Mouse (Mus musculus) mature B cell (primary cell): ENCODE data around the gene Cdx2.

Source experiments
- in situ Hi-C: fragments of 300-500 bp; cut with MboI; formaldehyde crosslinking; loops from 2 replicates; pipeline ENCODE4 v1.14.3; 2019

The Cdx2 gene

DNA sequence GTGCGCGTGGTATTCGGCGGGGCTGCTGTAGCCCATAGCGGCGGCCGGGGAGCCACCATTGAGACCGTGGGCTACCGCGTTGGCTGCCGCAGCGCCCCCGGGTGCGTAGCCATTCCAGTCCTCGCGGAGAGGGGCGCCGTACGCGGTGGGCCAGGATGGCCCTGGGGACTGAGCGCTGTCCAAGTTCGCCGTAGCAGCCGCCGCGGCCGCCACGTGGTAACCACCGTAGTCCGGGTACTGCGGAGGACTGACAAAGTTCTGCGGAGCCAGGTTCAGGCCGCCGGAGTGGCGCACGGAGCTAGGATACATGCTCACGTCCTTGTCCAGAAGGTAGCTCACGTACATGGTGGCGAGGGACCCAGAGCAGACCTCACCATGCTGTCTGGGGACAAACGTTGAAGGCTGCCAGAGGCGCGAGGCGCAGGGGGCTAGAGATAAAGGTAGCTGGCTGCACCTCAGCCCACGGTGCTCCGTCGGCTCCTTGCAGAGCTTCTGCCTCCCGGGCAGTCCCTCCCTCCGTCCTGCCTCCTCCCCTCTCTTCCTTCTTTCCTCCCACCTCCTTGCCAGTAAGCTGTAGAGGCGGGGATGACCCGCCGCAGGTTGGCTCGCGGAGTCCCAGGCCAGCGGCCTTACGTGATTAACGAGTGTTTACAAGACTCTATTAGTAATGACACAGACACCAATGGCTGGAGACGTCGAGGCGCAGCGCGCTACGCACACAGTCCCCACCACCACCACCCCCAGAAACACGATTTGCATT lies at the start of gene Cdx2:
Gene Cdx2, minus strand, starts transcription at position 633 of the 760 bp plus-strand sequence.
- in situ Hi-C loops, result no loop called here

DNA sequence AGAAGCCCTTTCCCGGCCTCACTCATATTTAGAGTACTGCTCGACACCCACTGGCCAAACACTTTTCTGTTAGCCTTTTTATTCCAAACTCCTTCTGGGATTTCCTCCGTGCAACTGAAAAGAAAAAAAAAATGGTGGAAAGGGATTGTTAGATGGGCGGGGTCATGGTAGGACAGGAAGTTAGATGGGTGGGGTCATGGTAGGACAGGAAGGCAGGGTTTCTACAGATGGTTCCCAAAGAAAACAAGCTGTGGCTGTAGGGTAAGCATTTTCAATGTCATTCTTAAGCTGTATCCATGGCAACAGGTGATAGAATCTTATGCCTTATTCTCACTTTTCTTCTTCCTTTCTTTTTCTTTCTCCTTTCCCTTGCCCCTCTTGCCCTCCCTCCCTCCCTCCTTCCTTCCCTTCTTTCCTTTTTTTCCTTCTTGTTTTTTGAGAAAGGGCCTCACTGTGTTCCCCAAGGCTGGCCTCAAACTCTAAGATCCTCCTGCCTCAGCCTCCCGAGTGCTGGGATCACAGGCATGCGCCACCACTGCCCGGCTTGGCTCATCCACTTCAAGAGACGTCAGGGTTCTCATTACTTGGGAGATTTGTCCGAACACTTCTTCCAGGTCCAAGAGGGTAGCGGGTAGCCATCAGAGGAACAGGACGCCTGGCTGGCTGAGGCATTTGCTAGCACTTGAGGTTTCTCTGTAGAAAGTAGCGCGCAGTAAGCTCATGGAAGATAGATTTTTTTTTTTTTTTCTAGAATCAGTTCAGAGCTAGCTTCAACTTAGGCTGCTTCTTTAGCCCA lies 49.4 kb upstream of the Cdx2 start:
- in situ Hi-C loops, result no loop called here

DNA sequence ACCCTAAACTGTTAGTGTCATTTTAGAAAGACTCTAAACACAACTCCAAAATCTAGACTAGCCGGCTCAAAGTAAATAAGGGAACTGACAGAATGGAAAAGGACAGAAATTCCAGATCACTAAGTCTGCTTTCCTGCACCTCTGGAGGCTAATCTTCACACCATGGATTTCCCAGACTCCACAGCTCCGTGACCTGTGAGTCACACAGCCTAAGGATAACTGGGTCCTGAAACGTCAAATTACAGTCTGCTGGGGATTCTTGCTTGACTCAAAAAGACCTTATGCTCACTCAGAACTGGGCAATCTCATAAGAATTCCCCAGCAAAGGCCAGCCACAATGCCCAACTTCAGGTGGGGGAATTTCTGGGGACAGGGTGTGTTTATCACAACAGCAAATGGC lies 48.7 kb upstream of the Cdx2 start:
- in situ Hi-C loops, result no loop called here

DNA sequence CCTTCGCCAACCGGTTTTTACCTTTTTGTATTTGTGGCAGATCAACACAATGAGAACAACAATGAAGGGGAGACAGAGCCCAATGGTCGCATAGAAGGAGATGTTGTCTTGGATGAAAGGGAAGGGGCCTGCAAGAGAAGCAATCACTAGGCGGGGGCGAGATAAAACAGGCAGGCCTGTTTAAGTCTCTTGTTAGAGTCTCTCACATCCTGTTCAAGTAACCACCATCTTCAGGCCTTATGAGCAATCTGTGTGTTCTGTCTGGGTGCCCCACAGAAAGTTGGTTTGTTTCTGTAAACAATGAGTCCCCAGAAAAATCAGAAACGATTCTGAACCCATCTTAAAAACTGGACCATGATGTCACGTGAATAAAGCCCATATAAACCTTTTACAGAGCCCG lies 47.9 kb upstream of the Cdx2 start:
- in situ Hi-C loops, result no loop called here

DNA sequence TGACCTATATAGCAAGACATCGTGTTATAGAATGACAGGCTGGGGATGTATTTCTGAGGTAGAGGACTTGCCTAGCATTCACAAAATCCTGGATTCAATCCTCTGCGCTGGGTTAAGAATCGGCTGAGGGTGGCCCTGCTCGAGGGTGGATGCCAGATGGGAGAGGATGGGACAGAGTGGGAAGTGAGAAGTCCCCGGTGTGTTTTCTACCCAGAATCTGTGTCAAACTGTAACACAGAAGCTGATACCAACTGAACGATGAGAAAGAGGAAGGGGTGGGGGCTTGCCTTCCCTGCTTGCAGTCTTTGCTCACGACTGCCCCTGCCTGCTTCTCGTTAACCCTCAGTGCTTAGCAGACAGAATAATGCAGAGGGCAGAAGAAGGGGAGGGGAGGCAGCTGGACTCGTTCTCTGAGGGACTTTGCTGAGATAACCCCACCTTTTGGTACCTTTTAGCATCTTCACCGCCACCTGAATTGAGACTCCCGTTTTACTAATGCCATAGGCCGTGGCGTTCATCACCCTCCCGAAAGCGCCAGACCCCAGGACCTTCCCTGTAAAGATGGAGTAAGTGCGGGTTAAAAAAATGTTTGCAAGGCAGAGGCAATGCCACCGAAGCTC lies 47.2 kb upstream of the Cdx2 start:
- in situ Hi-C loops, result no loop called here

DNA sequence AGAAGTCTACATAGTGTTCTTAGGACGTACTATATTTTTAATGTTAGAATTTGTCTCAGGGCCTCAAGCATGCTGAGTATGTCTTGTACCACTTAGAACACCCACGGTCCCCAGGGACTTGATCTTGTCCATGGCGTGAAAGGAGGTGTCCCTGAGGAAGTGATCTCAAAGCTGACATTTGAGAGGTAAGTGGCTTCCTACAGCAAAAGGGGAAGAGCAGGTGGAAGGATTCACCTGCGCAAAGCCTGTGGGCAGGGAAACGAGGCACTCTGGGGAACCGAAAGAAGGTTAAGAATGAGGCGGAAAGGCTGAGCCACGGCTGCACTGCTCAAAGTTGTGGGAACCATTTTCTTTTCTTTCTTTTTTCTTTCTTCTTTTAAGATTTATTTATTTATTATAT lies 44.9 kb upstream of the Cdx2 start:
- in situ Hi-C loops, result no loop called here

DNA sequence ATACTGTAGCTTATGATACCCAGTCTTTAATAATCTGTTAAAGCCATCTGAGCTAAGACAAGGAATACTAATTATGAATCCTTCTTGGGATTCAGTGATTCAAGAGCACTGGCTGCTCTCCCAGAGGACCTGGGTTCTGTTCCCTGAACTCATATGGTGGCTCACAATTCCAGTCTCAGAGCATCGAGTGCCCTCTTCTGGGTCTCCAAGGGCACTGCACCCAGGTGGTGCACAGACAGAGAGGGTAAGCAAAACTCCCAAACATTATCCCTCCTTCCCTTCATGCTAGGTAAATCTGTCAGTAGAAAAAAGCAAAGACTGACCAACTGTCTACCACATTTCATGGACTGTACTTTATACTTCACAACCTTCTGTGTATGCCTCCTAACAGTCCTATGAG lies 38.9 kb upstream of the Cdx2 start:
- in situ Hi-C loops, result no loop called here

DNA sequence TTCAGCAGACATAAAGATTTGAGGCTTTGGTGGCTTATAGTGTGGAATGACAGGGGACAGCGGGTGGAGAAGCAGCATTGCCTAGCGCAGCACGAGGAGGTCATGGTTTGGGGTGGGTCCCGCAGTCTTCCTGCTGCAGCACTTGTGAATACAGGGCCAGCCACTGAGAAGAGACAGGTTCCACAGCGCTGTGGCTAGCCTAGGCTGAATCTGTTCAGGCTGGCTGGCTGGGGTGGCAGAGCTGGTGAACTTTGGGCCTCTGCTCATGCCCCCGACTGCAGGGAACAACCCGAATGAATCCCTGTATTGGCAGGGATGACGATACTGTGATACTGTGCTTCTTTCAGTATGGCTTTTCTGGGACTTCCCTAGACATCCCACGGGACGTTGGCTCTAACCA lies 36.8 kb upstream of the Cdx2 start:
- in situ Hi-C loops, result no loop called here

DNA sequence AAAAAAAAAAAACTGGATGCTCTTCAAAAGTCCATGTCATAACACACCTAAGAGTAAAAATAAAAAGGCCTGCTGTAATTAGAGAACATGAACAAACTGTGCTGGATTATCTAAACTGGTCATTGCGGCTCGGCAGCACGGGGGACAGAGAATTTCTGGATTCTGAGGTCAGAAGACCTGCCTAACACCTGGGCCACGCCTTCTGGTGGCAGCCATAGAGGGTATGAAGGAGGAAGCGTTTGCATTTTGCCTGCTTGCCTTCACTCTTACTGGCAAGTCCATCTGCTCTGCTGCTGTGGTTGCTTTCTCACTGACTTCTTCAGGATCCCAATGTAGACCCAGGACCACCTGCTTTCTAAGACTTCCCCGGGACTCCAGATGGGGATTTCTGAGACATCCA lies 35.8 kb upstream of the Cdx2 start:
- in situ Hi-C loops, result no loop called here

DNA sequence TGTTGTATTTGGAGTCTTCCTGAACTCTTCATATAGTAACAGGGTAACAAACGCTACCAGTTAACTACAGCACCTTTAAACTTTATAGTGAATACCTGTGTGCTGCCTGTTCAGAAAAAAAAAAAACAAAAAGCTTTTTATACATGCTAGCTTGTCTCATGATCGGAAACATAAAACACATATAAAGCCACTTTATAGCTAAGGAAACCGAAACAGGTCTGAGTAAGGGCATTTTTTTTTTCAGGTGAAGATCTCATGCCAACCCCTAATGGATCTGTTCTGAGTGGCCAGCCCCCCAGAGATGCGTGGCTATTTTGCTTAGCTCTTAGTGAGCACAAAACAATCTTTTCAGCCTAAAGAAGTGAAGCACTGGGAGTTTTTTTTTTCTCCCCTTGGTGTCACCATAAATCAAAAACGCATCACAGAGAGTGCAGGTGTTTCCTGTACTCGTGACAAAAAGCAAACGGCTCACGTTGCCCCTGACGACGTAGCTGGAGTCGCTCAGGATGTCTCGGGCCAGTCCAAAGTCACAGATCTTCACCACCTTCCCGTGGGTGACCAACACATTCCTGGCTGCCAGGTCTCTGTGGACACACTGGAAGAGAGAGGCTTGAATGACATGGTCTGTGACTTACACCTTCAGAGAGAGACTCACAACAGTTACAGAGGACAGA lies 33.8 kb upstream of the Cdx2 start:
- in situ Hi-C loops, result no loop called here

DNA sequence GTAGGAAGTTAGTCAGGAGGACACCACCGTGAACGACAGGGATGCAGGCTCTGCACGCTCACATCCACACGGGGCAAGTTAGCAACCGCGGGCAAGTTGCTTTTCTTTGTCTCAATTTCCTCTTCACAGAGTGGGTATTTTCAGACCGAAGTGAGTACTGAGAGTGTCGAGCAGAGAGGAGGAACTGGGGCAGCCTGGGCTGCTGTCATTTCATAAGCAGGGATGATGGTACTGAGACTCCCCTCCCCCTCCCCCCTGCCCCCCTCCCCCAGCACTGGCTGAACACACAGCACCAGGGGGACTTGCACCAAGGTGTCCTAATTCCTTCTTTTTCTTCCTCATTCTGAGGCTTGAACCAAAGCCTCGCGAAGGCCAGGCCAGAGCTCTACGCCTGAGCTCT lies 32.5 kb upstream of the Cdx2 start:
- in situ Hi-C loops, result no loop called here

DNA sequence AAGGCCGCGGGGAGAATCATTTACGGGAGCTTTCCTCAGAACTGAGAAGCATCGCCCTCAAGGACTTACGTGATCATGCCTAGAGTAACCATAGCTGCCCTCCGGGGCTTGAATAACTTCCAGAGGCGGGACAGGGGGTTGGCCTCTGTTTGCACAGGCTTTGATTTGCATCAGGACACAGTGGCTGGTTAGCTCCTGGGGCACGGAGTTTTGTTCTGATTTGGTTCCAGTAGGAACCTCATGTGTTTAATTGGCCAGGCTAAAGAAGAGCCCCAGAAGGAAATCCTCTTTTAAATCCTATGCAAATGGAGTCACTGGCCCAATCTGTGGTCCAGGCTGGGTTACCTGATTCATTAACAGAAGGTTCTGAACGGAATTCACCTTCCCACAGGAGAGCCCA lies 31.9 kb upstream of the Cdx2 start:
- in situ Hi-C loops, result no loop called here

DNA sequence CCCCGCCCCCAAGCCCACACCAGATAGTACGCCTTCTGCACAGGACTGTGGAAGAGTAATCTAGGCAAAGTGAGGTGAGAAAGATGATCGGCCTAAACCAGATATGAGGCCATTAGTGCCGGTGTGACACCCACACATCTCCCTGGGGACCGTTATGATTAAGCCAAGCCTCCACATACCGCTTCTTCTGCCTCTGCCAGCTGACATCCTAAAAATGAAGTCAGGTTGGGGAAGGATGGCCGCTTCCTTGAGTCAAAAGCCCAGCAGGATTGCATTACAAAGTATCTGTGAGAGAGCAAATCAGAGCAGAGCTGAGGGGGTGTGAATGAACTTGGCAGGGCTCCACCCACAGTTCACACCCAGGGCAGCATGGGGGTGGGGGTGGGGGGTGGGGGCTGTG lies 25.6 kb upstream of the Cdx2 start:
- in situ Hi-C loops, result no loop called here

DNA sequence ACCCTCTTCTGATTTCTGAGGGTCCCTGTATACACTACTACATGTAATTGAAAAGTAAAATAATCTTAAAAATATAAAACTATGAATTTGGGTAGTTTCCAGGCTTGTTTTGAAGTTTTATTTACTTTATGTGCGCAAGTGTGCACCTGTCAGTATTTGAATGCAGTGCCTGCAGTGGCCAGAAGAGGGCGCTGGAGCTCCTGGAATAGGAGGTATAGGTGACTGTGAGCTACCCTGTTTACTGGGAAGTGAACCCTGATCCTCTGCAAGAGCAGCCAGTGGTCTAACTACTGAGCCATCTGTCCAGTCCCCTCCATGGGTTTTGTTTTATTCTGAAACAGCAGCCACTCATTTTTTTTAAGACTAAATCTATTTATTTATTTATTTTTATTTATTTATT lies 24.5 kb upstream of the Cdx2 start:
- in situ Hi-C loops, result no loop called here

DNA sequence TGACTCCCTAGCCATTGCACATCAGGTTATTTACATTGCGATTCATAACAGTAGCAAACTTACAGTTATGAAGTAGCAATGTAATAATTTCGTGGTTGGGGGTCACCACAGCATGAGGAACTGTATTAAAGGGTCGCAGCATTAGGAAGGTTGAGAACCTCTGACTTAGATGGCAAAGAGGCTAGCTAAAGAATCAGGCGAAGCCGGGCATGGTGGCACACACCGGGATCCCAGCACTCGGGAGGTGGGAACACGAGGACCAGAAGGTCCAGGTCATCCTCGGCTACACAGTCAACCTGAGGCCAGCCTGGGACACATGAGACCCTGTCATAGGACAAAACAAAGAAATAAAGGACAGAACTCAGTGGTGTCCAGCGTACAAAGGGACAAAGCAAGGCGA lies 22.9 kb upstream of the Cdx2 start:
- in situ Hi-C loops, result loop anchor here (10.0 kb wide), 3 partner anchors 415 to 655 kb away; no protein-coding TSS in a partner anchor

DNA sequence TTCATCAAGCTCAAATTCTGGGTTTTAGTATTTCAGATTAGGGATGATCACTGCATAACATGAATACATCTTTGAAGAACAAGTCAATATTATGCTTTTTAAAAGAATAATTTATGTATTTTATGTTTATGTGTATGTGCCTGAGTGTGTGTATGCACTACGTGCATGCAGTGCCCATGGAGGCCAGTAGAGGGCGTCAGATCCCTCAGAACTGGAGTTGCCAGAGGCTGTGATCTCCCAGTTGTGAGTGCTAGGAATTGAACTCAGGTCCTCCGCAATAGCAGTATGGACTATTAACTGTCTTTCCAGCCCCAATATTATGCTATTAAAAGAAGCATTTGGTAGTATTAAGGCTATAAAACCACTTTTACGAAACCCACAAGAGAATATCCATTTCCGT lies 20.6 kb upstream of the Cdx2 start:
- in situ Hi-C loops, result loop anchor here (10.0 kb wide), 3 partner anchors 413 to 653 kb away; no protein-coding TSS in a partner anchor

DNA sequence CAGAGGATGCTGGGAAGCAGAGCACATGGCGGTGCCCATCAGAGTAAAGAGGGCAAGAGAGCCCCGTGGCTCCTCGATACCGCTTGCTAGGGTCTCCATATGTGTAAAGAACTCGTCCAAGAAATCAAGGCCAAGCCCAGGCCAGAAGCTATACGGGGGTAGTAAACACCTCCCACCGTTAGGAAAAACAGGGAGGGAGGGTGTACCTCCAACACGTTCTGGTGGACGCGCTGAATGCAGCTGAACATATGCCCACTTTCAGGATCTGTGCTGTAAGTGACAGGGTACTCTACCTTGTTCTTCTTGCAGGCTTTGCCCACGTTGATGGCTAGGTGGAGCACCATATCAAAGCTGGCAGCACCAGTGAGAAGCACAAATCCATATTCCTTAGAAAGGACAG lies 18.9 kb upstream of the Cdx2 start:
- in situ Hi-C loops, result loop anchor here (10.0 kb wide), 3 partner anchors 411 to 651 kb away; no protein-coding TSS in a partner anchor

DNA sequence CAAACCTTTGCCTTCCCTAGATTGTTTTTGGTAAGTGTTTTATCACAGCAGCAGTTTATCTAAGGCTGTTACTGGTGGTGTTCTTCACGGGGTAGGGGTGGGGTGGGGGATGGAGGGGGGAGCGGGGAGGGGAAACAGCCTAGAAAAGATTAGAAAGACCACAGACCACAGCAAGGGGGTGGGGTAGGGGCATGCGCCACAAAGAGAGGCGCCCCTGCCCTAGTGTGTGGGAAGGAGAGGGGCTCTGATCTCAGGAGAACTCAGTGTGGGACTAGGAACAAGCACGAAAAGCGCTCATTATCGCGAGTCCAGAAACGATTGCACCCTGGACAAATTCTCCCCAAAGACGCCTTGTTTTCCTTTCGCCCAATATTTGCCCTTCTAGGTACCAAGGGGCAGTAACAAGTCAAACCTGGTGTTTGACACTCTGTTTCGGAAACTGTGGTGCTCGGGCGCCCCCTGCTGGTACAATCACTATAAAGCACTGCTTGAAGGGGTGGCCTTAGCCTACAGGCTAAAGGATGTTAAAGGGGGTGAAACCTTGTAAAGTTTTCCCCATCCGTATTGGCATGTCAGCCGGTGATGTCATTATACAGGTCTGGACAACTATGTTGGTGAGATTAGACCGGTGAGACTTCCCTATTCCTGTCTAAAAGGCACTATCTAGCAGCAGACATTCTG lies 16.3 kb upstream of the Cdx2 start:
- in situ Hi-C loops, result loop anchor here (10.0 kb wide), 3 partner anchors 409 to 649 kb away; no protein-coding TSS in a partner anchor

DNA sequence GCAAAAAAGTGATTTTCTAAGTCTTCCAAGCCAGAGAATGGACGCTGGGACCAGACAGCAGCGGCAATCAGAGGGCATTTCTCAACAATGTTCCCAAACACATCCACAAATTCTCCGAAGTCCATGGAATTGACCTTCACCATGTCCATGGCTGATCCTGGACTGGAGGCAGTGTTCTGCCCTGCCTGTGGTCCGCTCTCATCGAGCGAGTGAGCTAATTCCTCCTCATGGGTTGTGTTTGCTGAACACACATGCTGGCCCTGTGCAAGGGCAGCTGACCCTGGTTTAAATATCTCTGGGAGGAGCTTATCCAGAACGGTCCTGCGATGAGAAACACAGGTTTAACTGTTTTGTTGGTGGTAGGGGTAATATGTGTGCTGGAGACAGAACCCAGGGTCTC lies 15.1 kb upstream of the Cdx2 start, which contains the start of gene Urad:
Gene Urad, minus strand, starts transcription at position 258 of the 400 bp plus-strand sequence.
- in situ Hi-C loops, result loop anchor here (10.0 kb wide), 3 partner anchors 407 to 647 kb away; no protein-coding TSS in a partner anchor

DNA sequence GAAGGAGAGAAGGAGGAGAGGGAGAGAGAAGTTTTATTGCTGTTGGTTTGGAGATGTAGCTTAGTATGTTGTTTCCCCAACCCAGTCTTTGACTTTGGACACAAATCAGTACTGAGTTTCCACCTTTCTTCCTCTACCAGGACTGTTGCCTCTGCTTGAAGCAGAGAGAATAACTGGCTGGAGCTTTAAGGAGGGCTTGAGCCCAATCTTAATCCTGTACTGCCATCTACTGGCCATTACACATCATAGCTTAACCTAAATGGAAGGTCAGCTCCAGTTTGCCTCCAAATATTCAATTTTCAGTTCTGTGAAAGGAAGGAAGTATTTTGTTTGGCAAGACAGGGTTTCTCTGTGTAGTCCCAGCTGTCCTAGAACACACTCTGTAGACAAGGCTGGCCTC lies 12.6 kb upstream of the Cdx2 start:
- in situ Hi-C loops, result loop anchor here (10.0 kb wide), 3 partner anchors 405 to 645 kb away; no protein-coding TSS in a partner anchor

DNA sequence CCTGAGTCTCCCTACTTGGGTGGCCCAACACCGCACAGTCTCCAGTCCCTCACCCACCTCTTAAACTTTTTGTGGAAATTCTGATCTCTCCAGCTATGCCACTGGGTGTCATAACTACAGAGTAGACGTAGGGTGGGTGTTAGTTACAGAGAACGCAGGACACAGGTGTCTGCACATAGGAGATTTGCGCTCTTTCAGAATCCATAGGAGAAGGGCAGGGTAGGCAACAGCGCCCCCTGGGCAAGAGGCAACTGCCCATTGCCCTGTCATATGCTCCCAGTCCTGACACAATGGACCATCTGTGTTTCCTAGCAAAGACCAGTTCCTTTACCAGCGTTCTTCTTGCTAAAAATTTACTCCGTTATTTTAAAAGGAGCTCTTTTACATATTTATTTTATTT lies 10.9 kb upstream of the Cdx2 start:
- in situ Hi-C loops, result no loop called here
